In genomic region chr10:79717640-79718357, GRCm38 (mm10) we compare ENCODE assay signal across 8 mouse cellular contexts. TPM values are rescaled to one million over a fixed set of nuclear protein-coding genes. Genes with fewer than 3 reads are reported as not detected.
DNase-seq lines count a peak whose midpoint lies in the region; ATAC-seq and TF ChIP-seq lines count a peak whose summit lies in the region.

No protein-coding gene starts in this region.

- no peak for ATAC-seq in forebrain, embryonic 11.5 days (replicated peaks; ENCODE audit: low FRiP score)
- no peak for ATAC-seq in hindbrain, embryonic 14.5 days (ENCODE audit: low FRiP score)
- no peak for ATAC-seq in liver, embryonic 12.5 days

- no peak overlapping the region for H3ac ChIP-seq in myocyte (ENCODE audit: control insufficient read depth, insufficient read length)

- peaks cover 41% of the 10 kb centered on the region for H3K27me3 ChIP-seq in forebrain, embryonic 11.5 days (ENCODE audit: control insufficient read depth, insufficient read depth, low read length)
- H3K27me3 ChIP-seq in hindbrain, embryonic 14.5 days (ENCODE audit: control insufficient read depth, insufficient read depth, low read length) = peaks cover 43% of the 10 kb centered on the region
- peaks cover 92% of the 10 kb centered on the region for H3K27me3 ChIP-seq in liver, embryonic 12.5 days (replicated peaks)
- peaks cover 43% of the 10 kb centered on the region for H3K27me3 ChIP-seq in myocyte (ENCODE audit: control insufficient read depth, insufficient read depth, insufficient read length)

- H3K4me2 ChIP-seq in forebrain, embryonic 11.5 days (ENCODE audit: low read depth, low read length, severe bottlenecking) = peak overlapping the region; percentile 83
- H3K4me2 ChIP-seq in hindbrain, embryonic 14.5 days (replicated peaks) = peak overlapping the region; percentile 91
- peak overlapping the region; percentile 86 for H3K4me2 ChIP-seq in liver, embryonic 12.5 days
- H3K4me2 ChIP-seq in myocyte (ENCODE audit: low read depth) = no peak overlapping the region

- H3K9ac ChIP-seq in forebrain, embryonic 11.5 days (ENCODE audit: low read length) = no peak overlapping the region
- peak overlapping the region; percentile 77 for H3K9ac ChIP-seq in hindbrain, embryonic 14.5 days
- no peak overlapping the region for H3K9ac ChIP-seq in liver, embryonic 12.5 days

- no peaks in the 10 kb centered on the region for H3K9me3 ChIP-seq in forebrain, embryonic 11.5 days (ENCODE audit: control insufficient read depth, low read length)
- no peaks in the 10 kb centered on the region for H3K9me3 ChIP-seq in hindbrain, embryonic 14.5 days (ENCODE audit: control insufficient read depth, low read length)
- no peaks in the 10 kb centered on the region for H3K9me3 ChIP-seq in liver, embryonic 12.5 days (replicated peaks)

- no peaks in the 10 kb centered on the region for H3K79me2 ChIP-seq in myocyte (ENCODE audit: control insufficient read depth, insufficient read depth)

- peak overlapping the region; percentile 62 for H3K4me3 ChIP-seq in forebrain, embryonic 11.5 days (ENCODE audit: low read depth, low read length)
- peak overlapping the region; percentile 71 for H3K4me3 ChIP-seq in hindbrain, embryonic 14.5 days (replicated peaks; ENCODE audit: low read length)
- H3K4me3 ChIP-seq in liver, embryonic 12.5 days = peak overlapping the region; percentile 66; the same call in 1 of the 2 replicates
- no peak overlapping the region for H3K4me3 ChIP-seq in myocyte

- H3K27ac ChIP-seq in forebrain, embryonic 11.5 days (ENCODE audit: low read depth, low read length) = no peak overlapping the region
- H3K27ac ChIP-seq in hindbrain, embryonic 14.5 days = no peak overlapping the region
- H3K27ac ChIP-seq in liver, embryonic 12.5 days = no peak overlapping the region

- no peak for TF ChIP-seq POLR2A in brain, embryonic 14.5 days (IDR thresholded peaks at IDR 0.05; ENCODE audit: borderline replicate concordance, extremely low read depth, insufficient read depth, insufficient read length, poor library complexity, severe bottlenecking)
- TF ChIP-seq POLR2A in myocyte (IDR thresholded peaks at IDR 0.05; ENCODE audit: insufficient read length, low read depth) = no peak

- no peak for TF ChIP-seq CTCF in brain, embryonic 14.5 days (IDR thresholded peaks at IDR 0.05; ENCODE audit: borderline replicate concordance, extremely low read depth, insufficient read depth, insufficient read length)

- 5% methylated on average over 43 of the region's 43 CpGs for WGBS in forebrain, embryonic 11.5 days
- WGBS in hindbrain, embryonic 14.5 days = 5% methylated on average over 43 of the region's 43 CpGs
- WGBS in liver, embryonic 12.5 days (ENCODE audit: insufficient replicate concordance) = 5% methylated on average over 43 of the region's 43 CpGs

- peak; percentile 60 for DNase-seq in MEL-GATA-1-ER (ENCODE audit: extremely low read depth, low read depth)
- DNase-seq in brain, embryonic 14.5 days (ENCODE audit: low read depth) = peak; percentile 58
- DNase-seq in forebrain, embryonic 11.5 days (ENCODE audit: low spot score) = peak; percentile 88
- DNase-seq in hindbrain, embryonic 14.5 days (ENCODE audit: low spot score) = peak; percentile 65
- DNase-seq in thymus, postnatal 4 days = peak; percentile 81
- no peak for DNase-seq in frontal cortex, adult 2 months (ENCODE audit: extremely low spot score in 1 of 2, low spot score in 1 of 2)

- H3K4me1 ChIP-seq in forebrain, embryonic 11.5 days (replicated peaks; ENCODE audit: control insufficient read depth, insufficient read depth, low read length) = peaks cover 8% of the 10 kb centered on the region; the same call in 1 of the 2 replicates
- peaks cover 15% of the 10 kb centered on the region for H3K4me1 ChIP-seq in hindbrain, embryonic 14.5 days (replicated peaks; ENCODE audit: control insufficient read depth, insufficient read depth, low read length)
- peaks cover 30% of the 10 kb centered on the region for H3K4me1 ChIP-seq in liver, embryonic 12.5 days

- H3K36me3 ChIP-seq in forebrain, embryonic 11.5 days (ENCODE audit: control insufficient read depth, insufficient read depth, low read length) = no peaks in the 10 kb centered on the region
- 0 out of 2 replicates have a peak, but pooled peaks cover 1% of the 10 kb centered on the region for H3K36me3 ChIP-seq in hindbrain, embryonic 14.5 days (replicated peaks; ENCODE audit: control insufficient read depth, insufficient read depth)
- no peaks in the 10 kb centered on the region for H3K36me3 ChIP-seq in liver, embryonic 12.5 days
- no peaks in the 10 kb centered on the region for H3K36me3 ChIP-seq in myocyte (ENCODE audit: control insufficient read depth, insufficient read depth)

TF ChIP-seq in myocyte, 11 proteins besides CTCF, POLR2A, EP300 and RAD21:
- TF ChIP-seq E2F4 (IDR thresholded peaks at IDR 0.05; ENCODE audit: insufficient read depth) = no peak
- peak; percentile 85 for TF ChIP-seq REST (IDR thresholded peaks at IDR 0.05; ENCODE audit: insufficient read depth, insufficient read length)
- TF ChIP-seq POLR2AphosphoS2 (IDR thresholded peaks at IDR 0.05; ENCODE audit: insufficient read length, low read depth) = no peak
- no peak for TF ChIP-seq MYOD1 (IDR thresholded peaks at IDR 0.05; ENCODE audit: control insufficient read depth in 1 of 3, insufficient read length in 2 of 3, low read depth in 2 of 3)

RNA-seq across cellular contexts. Expression of gene Hcn2, which starts 1.4 kb away (rescaled TPM):
- polyA plus RNA-seq in brain, embryonic 14.5 days (2012; rRNA removed) = 8.3 and 16.1 TPM in 2 replicates
- polyA plus RNA-seq in forebrain, embryonic 11.5 days (2014; fragmentation: Nextera tagmentation; extraction: Ambion mirVana) = 0.15 and 0.40 TPM in 2 replicates
- polyA plus RNA-seq in hindbrain, embryonic 14.5 days (2014; fragmentation: Nextera tagmentation; extraction: Ambion mirVana) = 2.9 and 4.3 TPM in 2 replicates
- 0.11 TPM in 1 of 2 replicates, not detected in the other for polyA plus RNA-seq in liver, embryonic 12.5 days (2016; fragmentation: Nextera tagmentation; extraction: Ambion mirVana)
- polyA plus RNA-seq in myocyte (2012; fragmentation: generic; extraction: Trizol) = 0.35 TPM
- 119 and 124 TPM in 2 replicates for polyA plus RNA-seq in frontal cortex, adult 2 months (2012; rRNA removed)

RNA-seq across cellular contexts. Expression of gene Bsg, which starts 13.5 kb away (rescaled TPM):
- 593 and 631 TPM in 2 replicates for polyA plus RNA-seq in brain, embryonic 14.5 days (2012; rRNA removed)
- 551 and 582 TPM in 2 replicates for polyA plus RNA-seq in forebrain, embryonic 11.5 days (2014; fragmentation: Nextera tagmentation; extraction: Ambion mirVana)
- polyA plus RNA-seq in hindbrain, embryonic 14.5 days (2014; fragmentation: Nextera tagmentation; extraction: Ambion mirVana) = 930 and 976 TPM in 2 replicates
- polyA plus RNA-seq in liver, embryonic 12.5 days (2016; fragmentation: Nextera tagmentation; extraction: Ambion mirVana) = 1,008 and 1,045 TPM in 2 replicates
- polyA plus RNA-seq in myocyte (2012; fragmentation: generic; extraction: Trizol) = 1,268 TPM
- 1,126 and 1,227 TPM in 2 replicates for polyA plus RNA-seq in frontal cortex, adult 2 months (2012; rRNA removed)

RNA-seq across cellular contexts. Expression of gene Polrmt, which starts 28.6 kb away (rescaled TPM):
- 63.0 and 81.6 TPM in 2 replicates for polyA plus RNA-seq in brain, embryonic 14.5 days (2012; rRNA removed)
- 41.1 and 44.8 TPM in 2 replicates for polyA plus RNA-seq in forebrain, embryonic 11.5 days (2014; fragmentation: Nextera tagmentation; extraction: Ambion mirVana)
- 32.8 and 36.5 TPM in 2 replicates for polyA plus RNA-seq in hindbrain, embryonic 14.5 days (2014; fragmentation: Nextera tagmentation; extraction: Ambion mirVana)
- polyA plus RNA-seq in liver, embryonic 12.5 days (2016; fragmentation: Nextera tagmentation; extraction: Ambion mirVana) = 28.3 and 30.1 TPM in 2 replicates
- 82.3 TPM for polyA plus RNA-seq in myocyte (2012; fragmentation: generic; extraction: Trizol)
- 60.7 and 62.2 TPM in 2 replicates for polyA plus RNA-seq in frontal cortex, adult 2 months (2012; rRNA removed)

RNA-seq across cellular contexts. Expression of gene Gzmm, which starts 29.0 kb away (rescaled TPM):
- polyA plus RNA-seq in brain, embryonic 14.5 days (2012; rRNA removed) = 1.4 and 1.9 TPM in 2 replicates
- polyA plus RNA-seq in forebrain, embryonic 11.5 days (2014; fragmentation: Nextera tagmentation; extraction: Ambion mirVana) = 0.81 and 0.92 TPM in 2 replicates
- 1.5 and 1.8 TPM in 2 replicates for polyA plus RNA-seq in hindbrain, embryonic 14.5 days (2014; fragmentation: Nextera tagmentation; extraction: Ambion mirVana)
- 0.26 and 0.41 TPM in 2 replicates for polyA plus RNA-seq in liver, embryonic 12.5 days (2016; fragmentation: Nextera tagmentation; extraction: Ambion mirVana)
- 0.71 TPM for polyA plus RNA-seq in myocyte (2012; fragmentation: generic; extraction: Trizol)
- polyA plus RNA-seq in frontal cortex, adult 2 months (2012; rRNA removed) = 1.8 and 2.1 TPM in 2 replicates

RNA-seq across cellular contexts. Expression of gene Cdc34, which starts 35.8 kb away (rescaled TPM):
- 121 and 151 TPM in 2 replicates for polyA plus RNA-seq in brain, embryonic 14.5 days (2012; rRNA removed)
- 180 and 185 TPM in 2 replicates for polyA plus RNA-seq in forebrain, embryonic 11.5 days (2014; fragmentation: Nextera tagmentation; extraction: Ambion mirVana)
- polyA plus RNA-seq in hindbrain, embryonic 14.5 days (2014; fragmentation: Nextera tagmentation; extraction: Ambion mirVana) = 78.9 and 81.8 TPM in 2 replicates
- polyA plus RNA-seq in liver, embryonic 12.5 days (2016; fragmentation: Nextera tagmentation; extraction: Ambion mirVana) = 188 and 196 TPM in 2 replicates
- 299 TPM for polyA plus RNA-seq in myocyte (2012; fragmentation: generic; extraction: Trizol)
- 96.3 and 111 TPM in 2 replicates for polyA plus RNA-seq in frontal cortex, adult 2 months (2012; rRNA removed)

Comparison
In these comparisons a context has a peak if more than half of its experiments do, and no peak if none do; other contexts are left out.
1. DNase-seq: peak in MEL-GATA-1-ER (single experiment), brain, embryonic 14.5 days (single experiment), forebrain, embryonic 11.5 days (single experiment), hindbrain, embryonic 14.5 days (single experiment) and thymus, postnatal 4 days (single experiment); none in frontal cortex, adult 2 months (0 of 2).